Mouse (Mus musculus) erythroblast, adult 5-6 weeks (primary cell): ENCODE measurements around the gene Gm21973. TPM values are rescaled to one million over a fixed set of nuclear protein-coding genes. Genes with fewer than 3 reads are reported as not detected.

ENCODE experiments used
- ATAC-seq: replicated peaks from 2 replicates; pipeline ENCODE4 v1.8.0; 2016; ENCODE audit warnings: moderate number of reproducible peaks, mild to moderate bottlenecking, moderate TSS enrichment, inconsistent platforms; ENCODE audit not compliant: poor library complexity, low FRiP score, severe bottlenecking
- total RNA-seq, 2 experiments: library from RNA; stranded (forward) in 1 of 2; stranded (reverse) in 1 of 2; fragments of 150-400 nt in 1 of 2; fragments of 200-764, 138-1000 nt in 1 of 2; gene quantifications; 2 replicates each; pipeline versions ENCODE4 v1.2.3 to v1.2.4; 2015 to 2017; ENCODE audit warnings: low replicate concordance in 2 of 2

The Gm21973 gene
- not detected in 2 replicates for total RNA-seq (2015; ENCODE audit: low replicate concordance)
- not detected in 2 replicates for total RNA-seq (2017; ENCODE audit: low replicate concordance)

GRCm38 (mm10) chr15:10325080-10325479, at the start of gene Gm21973:
Gene Gm21973 (plus strand): TSS chr15:10325380.
- no peak for ATAC-seq

- ATAC-seq, result no peak
Observed at GRCm38 (mm10) chr15:10276386-10276785, 48.8 kb upstream of the Gm21973 start.

- no peak for ATAC-seq
Observed at GRCm38 (mm10) chr15:10277461-10277860, 47.7 kb upstream of the Gm21973 start.

GRCm38 (mm10) chr15:10281546-10281945, 43.6 kb upstream of the Gm21973 start:
- ATAC-seq, result no peak

GRCm38 (mm10) chr15:10283661-10284060, 41.5 kb upstream of the Gm21973 start:
- ATAC-seq, result no peak

GRCm38 (mm10) chr15:10296570-10296969, 28.6 kb upstream of the Gm21973 start:
- ATAC-seq, result no peak

- ATAC-seq, result no peak
Observed at GRCm38 (mm10) chr15:10298058-10298457, 27.1 kb upstream of the Gm21973 start.

- ATAC-seq, result no peak
Observed at GRCm38 (mm10) chr15:10299467-10299866, 25.7 kb upstream of the Gm21973 start.

GRCm38 (mm10) chr15:10306461-10306860, 18.7 kb upstream of the Gm21973 start:
- no peak for ATAC-seq

- no peak for ATAC-seq
Observed at GRCm38 (mm10) chr15:10311826-10312225, 13.4 kb upstream of the Gm21973 start.

GRCm38 (mm10) chr15:10313522-10314455, 11.4 kb upstream of the Gm21973 start:
- ATAC-seq, result no peak

GRCm38 (mm10) chr15:10330626-10331025, 5.4 kb downstream of the Gm21973 start:
- ATAC-seq, result no peak

GRCm38 (mm10) chr15:10332566-10332965, 7.4 kb downstream of the Gm21973 start:
- no peak for ATAC-seq

GRCm38 (mm10) chr15:10338606-10339005, 13.4 kb downstream of the Gm21973 start:
- ATAC-seq, result no peak

- ATAC-seq, result no peak
Observed at GRCm38 (mm10) chr15:10347044-10347443, 21.9 kb downstream of the Gm21973 start.

- no peak for ATAC-seq
Observed at GRCm38 (mm10) chr15:10358039-10358948, 33.1 kb downstream of the Gm21973 start, which contains the start of gene Agxt2. Gene Agxt2 (plus strand): TSS chr15:10358532.

- no peak for ATAC-seq
Observed at GRCm38 (mm10) chr15:10366331-10366730, 41.2 kb downstream of the Gm21973 start.

GRCm38 (mm10) chr15:10375404-10375803, 50.2 kb downstream of the Gm21973 start:
- no peak for ATAC-seq

- no peak for ATAC-seq
Observed at GRCm38 (mm10) chr15:10378338-10378959, 53.3 kb downstream of the Gm21973 start.
